Mouse (Mus musculus) liver, embryonic 14.5 days (tissue): ENCODE data around the gene Aurkb.

ENCODE experiments used
- CTCF ChIP-seq: IDR thresholded peaks from 2 replicates; pipeline ENCODE4 v1.5.1; 2016; ENCODE audit warnings: antibody characterized with exemption, low read depth, control low read depth
- EP300 ChIP-seq: IDR thresholded peaks from 2 replicates; pipeline ENCODE4 v1.6.1; 2016; ENCODE audit warnings: antibody characterized with exemption, low read depth

- TF ChIP-seq CTCF (no peak; the same call in 1 of the 2 replicates), EP300 (no peak)
Observed at GRCm38 (mm10) chr11:69098762-69099091, 53.3 kb downstream of the Aurkb start.
